Mouse (Mus musculus): ENCODE measurements around the gene Hist1h4h. TPM values are rescaled to one million over a fixed set of nuclear protein-coding genes. Genes with fewer than 3 reads are reported as not detected.
A peak's percentile ranks its signal among the peaks of the same experiment; 100 is the strongest.
"Not testable (repeated sequence)": the region's sequence is repeated elsewhere in the genome, so short reads cannot be mapped to it uniquely, and the experiment has no call there.

Hist1h4h gene
- polyA plus RNA-seq, 1 experiment from 2014 or later = 4.9 TPM

DNA sequence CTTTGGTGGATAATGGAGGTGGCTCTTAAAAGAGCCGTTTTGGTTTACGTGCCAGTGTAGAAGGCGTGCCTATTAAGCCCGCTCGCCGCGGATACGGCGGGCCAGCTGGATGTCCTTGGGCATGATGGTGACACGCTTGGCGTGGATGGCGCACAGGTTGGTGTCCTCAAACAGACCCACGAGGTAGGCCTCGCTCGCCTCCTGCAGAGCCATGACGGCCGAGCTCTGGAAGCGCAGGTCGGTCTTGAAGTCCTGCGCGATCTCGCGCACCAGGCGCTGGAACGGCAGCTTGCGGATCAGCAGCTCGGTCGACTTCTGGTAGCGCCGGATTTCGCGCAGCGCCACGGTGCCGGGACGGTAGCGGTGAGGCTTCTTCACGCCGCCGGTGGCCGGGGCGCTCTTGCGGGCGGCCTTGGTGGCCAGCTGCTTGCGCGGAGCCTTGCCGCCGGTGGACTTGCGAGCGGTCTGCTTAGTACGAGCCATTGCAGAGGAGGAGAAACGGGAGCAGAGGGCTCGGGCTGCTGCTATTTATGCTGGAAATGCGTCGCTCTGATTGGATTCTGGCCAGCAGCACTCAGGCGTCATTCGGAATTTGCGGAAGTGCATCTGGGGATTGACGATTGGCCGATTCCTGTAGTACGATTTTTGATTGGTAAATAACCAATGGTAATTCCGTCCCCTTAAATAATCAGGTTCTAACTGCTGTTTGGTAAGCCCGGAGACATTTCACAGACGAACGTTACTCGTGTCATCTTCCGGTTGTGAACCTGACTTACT, 31.2 kb downstream of the Hist1h4h start, which contains the start of gene Hist1h3e:
TSS of gene Hist1h3e (minus strand) at position 487 of the 777 bp plus-strand sequence.
- Histone ChIP-seq H3K27ac (ENCODE audit: low read depth, low read length) (peak within 1 kb of the TSS; percentile 96), H3K4me2 (ENCODE audit: low read depth, low read length, severe bottlenecking) (peak within 1 kb of the TSS; percentile 62), H3K4me3 (ENCODE audit: low read depth, low read length) (peak within 1 kb of the TSS; percentile 19), H3K9ac (ENCODE audit: low read length) (peak within 1 kb of the TSS; percentile 70)
- under 1% methylated on average over 48 of the region's 67 CpGs for WGBS
- H3K27me3 ChIP-seq (ENCODE audit: control insufficient read depth, insufficient read depth, low read length); H3K4me1 ChIP-seq (replicated peaks; ENCODE audit: control insufficient read depth, insufficient read depth, low read length); H3K9me3 ChIP-seq (ENCODE audit: control insufficient read depth, low read length); H3K36me3 ChIP-seq (ENCODE audit: control insufficient read depth, insufficient read depth, low read length): not testable (repeated sequence)
- peak; percentile 98 for ATAC-seq (replicated peaks; ENCODE audit: low FRiP score)
- peak; percentile 97 for DNase-seq (ENCODE audit: low spot score)

DNA sequence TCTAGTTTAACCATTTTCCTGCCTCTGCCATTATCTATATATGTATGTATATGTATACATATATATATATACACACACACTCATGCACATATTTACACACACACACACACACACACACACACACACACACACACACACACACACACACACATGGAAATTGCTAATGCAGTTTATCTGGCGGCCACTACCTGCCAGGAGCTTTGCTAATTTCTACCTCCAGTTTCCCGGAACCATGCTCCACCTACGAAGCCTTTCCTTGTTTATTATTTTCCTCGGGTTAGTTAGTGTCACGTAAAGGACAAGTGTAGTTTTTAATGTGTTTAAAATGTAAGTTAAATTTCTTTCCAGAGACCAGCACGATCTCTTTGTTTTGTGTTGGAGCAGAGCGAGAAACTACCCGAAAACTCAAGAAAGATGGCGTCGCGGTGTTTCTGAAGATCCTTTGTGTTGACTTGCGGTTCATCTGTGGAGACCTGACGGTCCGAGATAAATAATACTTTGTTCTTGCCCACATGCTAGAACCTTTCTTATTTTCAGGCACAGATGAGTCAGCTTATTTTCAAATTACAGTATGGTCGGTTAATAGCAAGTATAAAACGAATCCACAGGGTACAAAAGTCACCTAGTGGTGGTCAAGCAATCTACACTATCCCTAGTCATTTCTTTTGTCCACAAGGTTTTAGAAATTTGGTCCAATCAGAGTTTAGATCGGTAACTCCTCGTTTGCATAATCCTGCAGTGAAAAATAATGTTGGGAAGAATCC, 32.0 kb downstream of the Hist1h4h start:
- Histone ChIP-seq H3K4me1 (replicated peaks; ENCODE audit: control insufficient read depth, insufficient read depth, low read length) (no peaks in the 10 kb centered on the region), H3K9ac (ENCODE audit: low read length) (peak overlapping the region; percentile 70), H3K36me3 (ENCODE audit: control insufficient read depth, insufficient read depth, low read length) (no peaks in the 10 kb centered on the region), H3K9me3 (ENCODE audit: control insufficient read depth, low read length) (no peaks in the 10 kb centered on the region), H3K27me3 (ENCODE audit: control insufficient read depth, insufficient read depth, low read length) (no peaks in the 10 kb centered on the region), H3K27ac (ENCODE audit: low read depth, low read length) (peak overlapping the region; percentile 96), H3K4me2 (ENCODE audit: low read depth, low read length, severe bottlenecking) (peak overlapping the region; percentile 62), H3K4me3 (ENCODE audit: low read depth, low read length) (peak overlapping the region; percentile 19)
- peak; percentile 56 for ATAC-seq (replicated peaks; ENCODE audit: low FRiP score)
- WGBS = 5% methylated on average over 18 of the region's 18 CpGs
- DNase-seq (ENCODE audit: low spot score) = no peak

DNA sequence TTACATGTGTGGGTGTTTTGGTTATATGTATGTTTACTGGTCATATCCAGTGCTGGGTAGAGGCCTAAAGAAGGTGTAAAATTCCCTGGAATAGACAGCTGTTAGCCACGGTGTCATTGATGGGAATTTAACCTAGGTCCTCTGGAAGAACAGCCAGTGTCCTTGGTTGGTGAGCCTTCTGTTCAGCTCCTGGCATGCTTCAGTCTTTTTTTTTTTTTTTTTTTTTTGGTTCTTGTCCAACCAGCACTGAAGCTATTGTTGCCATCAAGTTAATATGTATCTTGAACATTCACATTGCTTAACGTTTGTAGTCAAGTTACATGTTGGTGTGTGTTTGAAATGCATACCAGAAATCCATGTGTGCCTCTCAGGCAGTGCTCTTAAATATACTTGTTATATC, 33.6 kb downstream of the Hist1h4h start:
- Histone ChIP-seq H3K4me1 (replicated peaks; ENCODE audit: control insufficient read depth, insufficient read depth, low read length) (no peaks in the 10 kb centered on the region), H3K27ac (ENCODE audit: low read depth, low read length) (peak overlapping the region; percentile 96; the same call in 1 of the 2 replicates), H3K9me3 (ENCODE audit: control insufficient read depth, low read length) (no peaks in the 10 kb centered on the region), H3K36me3 (ENCODE audit: control insufficient read depth, insufficient read depth, low read length) (no peaks in the 10 kb centered on the region), H3K4me3 (ENCODE audit: low read depth, low read length) (no peak overlapping the region), H3K9ac (ENCODE audit: low read length) (no peak overlapping the region), H3K4me2 (ENCODE audit: low read depth, low read length, severe bottlenecking) (no peak overlapping the region), H3K27me3 (ENCODE audit: control insufficient read depth, insufficient read depth, low read length) (no peaks in the 10 kb centered on the region)
- DNase-seq (ENCODE audit: low spot score) (no peak), ATAC-seq (replicated peaks; ENCODE audit: low FRiP score) (no peak)
- WGBS = 84% methylated on average over 2 of the region's 2 CpGs

DNA sequence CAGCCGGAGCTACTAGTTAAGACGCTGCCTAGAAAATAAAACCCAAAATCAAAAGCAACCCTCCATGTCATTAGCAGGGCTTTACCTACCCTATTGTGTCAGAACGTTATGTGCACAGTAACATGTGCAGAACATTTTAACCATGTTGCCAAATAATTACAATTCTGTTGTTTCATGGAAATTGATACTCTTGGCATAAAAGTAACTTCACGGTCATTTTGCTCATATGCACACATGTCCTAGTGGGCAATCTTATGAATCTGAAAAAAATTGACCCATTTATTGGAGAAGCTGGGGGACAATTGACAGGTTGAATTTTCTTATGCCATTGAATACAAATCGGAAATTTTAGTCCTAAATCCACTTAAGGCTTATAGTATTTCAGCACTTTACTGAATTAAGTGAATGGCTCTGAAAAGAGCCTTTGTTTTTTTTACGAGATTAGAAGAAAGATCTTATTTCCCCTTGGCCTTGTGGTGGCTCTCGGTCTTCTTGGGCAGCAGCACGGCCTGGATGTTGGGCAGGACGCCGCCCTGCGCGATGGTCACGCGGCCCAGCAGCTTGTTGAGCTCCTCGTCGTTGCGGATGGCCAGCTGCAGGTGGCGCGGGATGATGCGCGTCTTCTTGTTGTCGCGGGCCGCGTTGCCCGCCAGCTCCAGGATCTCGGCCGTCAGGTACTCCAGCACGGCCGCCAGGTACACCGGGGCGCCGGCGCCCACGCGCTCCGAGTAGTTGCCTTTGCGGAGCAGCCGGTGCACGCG, 39.6 kb downstream of the Hist1h4h start:
- H3K9me3 ChIP-seq (ENCODE audit: control insufficient read depth, low read length); DNase-seq (ENCODE audit: low spot score); H3K27me3 ChIP-seq (ENCODE audit: control insufficient read depth, insufficient read depth, low read length); H3K36me3 ChIP-seq (ENCODE audit: control insufficient read depth, insufficient read depth, low read length); H3K4me1 ChIP-seq (replicated peaks; ENCODE audit: control insufficient read depth, insufficient read depth, low read length); ATAC-seq (replicated peaks; ENCODE audit: low FRiP score): not testable (repeated sequence)
- H3K4me2 ChIP-seq (ENCODE audit: low read depth, low read length, severe bottlenecking) = peak overlapping the region; percentile 49
- peak overlapping the region; percentile 57 for H3K9ac ChIP-seq (ENCODE audit: low read length)
- under 1% methylated on average over 20 of the region's 41 CpGs for WGBS
- peak overlapping the region; percentile 96 for H3K27ac ChIP-seq (ENCODE audit: low read depth, low read length)
- H3K4me3 ChIP-seq (ENCODE audit: low read depth, low read length) = peak overlapping the region; percentile 45

DNA sequence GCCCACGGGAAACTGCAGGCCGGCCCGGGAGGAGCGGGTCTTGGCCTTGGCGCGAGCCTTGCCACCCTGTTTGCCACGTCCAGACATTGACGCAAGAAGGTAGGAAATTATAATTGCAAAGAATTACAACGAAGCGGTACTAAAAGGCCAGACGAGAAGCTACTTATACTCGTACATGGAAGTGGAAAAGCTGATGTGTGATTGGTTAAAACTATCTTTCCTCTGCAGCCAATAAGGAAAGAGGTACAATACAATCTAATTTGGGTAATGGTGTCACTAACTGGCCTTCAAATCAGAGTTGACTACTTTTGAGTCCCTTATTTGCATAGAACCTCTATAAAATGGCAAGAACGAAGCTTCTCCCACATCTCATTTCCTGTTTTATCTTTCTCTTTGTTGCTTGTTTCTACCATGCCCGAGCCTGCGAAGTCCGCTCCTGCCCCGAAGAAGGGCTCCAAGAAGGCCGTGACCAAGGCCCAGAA, 40.2 kb downstream of the Hist1h4h start, which contains the start of the genes Hist1h2ae and Hist1h2bg:
TSS of gene Hist1h2ae (minus strand) at position 199 of the 482 bp plus-strand sequence.
TSS of gene Hist1h2bg (plus strand) at position 375 of the 482 bp plus-strand sequence.
- Histone ChIP-seq H3K4me2 (ENCODE audit: low read depth, low read length, severe bottlenecking) (peak within 1 kb of the TSS; percentile 66), H3K36me3 (ENCODE audit: control insufficient read depth, insufficient read depth, low read length) (no peaks in the 10 kb centered on the region), H3K9ac (ENCODE audit: low read length) (peak within 1 kb of the TSS; percentile 72), H3K4me1 (replicated peaks; ENCODE audit: control insufficient read depth, insufficient read depth, low read length) (peaks cover 7% of the 10 kb centered on the region; the same call in 1 of the 2 replicates), H3K9me3 (ENCODE audit: control insufficient read depth, low read length) (no peaks in the 10 kb centered on the region), H3K27me3 (ENCODE audit: control insufficient read depth, insufficient read depth, low read length) (no peaks in the 10 kb centered on the region), H3K4me3 (ENCODE audit: low read depth, low read length) (peak within 1 kb of the TSS; percentile 45), H3K27ac (ENCODE audit: low read depth, low read length) (peak within 1 kb of the TSS; percentile 96)
- 0% methylated on average over 18 of the region's 18 CpGs for WGBS
- peak; percentile 83 for DNase-seq (ENCODE audit: low spot score)
- peak; percentile 89 for ATAC-seq (replicated peaks; ENCODE audit: low FRiP score)

DNA sequence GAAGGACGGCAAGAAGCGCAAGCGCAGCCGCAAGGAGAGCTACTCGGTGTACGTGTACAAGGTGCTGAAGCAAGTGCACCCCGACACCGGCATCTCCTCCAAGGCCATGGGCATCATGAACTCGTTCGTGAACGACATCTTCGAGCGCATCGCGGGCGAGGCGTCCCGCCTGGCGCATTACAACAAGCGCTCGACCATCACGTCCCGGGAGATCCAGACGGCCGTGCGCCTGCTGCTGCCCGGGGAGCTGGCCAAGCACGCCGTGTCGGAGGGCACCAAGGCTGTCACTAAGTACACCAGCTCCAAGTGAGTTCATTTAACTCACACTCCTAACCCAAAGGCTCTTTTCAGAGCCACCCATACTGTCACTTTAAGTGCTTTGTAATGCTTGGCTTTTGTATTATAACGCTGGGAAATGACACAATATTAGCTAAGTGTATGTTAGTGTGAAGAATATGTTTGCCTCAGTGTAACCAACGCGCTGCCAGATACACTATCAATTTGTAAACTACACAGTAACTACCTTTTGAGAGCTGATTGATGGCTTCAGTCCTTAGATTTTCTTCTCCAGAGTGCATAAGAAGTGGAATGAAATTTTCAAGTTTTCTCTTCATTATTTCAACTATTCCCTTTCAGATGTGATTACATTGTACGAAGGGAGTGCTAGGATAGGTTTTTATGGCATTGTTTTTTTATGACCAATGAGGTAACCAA, 40.8 kb downstream of the Hist1h4h start:
- not testable (repeated sequence) for H3K4me1 ChIP-seq (replicated peaks; ENCODE audit: control insufficient read depth, insufficient read depth, low read length); ATAC-seq (replicated peaks; ENCODE audit: low FRiP score); H3K36me3 ChIP-seq (ENCODE audit: control insufficient read depth, insufficient read depth, low read length); H3K9me3 ChIP-seq (ENCODE audit: control insufficient read depth, low read length); H3K27me3 ChIP-seq (ENCODE audit: control insufficient read depth, insufficient read depth, low read length); DNase-seq (ENCODE audit: low spot score)
- Histone ChIP-seq H3K4me3 (ENCODE audit: low read depth, low read length) (peak overlapping the region; percentile 45), H3K9ac (ENCODE audit: low read length) (peak overlapping the region; percentile 72), H3K4me2 (ENCODE audit: low read depth, low read length, severe bottlenecking) (peak overlapping the region; percentile 66), H3K27ac (ENCODE audit: low read depth, low read length) (peak overlapping the region; percentile 96)
- WGBS = under 1% methylated on average over 9 of the region's 34 CpGs

DNA sequence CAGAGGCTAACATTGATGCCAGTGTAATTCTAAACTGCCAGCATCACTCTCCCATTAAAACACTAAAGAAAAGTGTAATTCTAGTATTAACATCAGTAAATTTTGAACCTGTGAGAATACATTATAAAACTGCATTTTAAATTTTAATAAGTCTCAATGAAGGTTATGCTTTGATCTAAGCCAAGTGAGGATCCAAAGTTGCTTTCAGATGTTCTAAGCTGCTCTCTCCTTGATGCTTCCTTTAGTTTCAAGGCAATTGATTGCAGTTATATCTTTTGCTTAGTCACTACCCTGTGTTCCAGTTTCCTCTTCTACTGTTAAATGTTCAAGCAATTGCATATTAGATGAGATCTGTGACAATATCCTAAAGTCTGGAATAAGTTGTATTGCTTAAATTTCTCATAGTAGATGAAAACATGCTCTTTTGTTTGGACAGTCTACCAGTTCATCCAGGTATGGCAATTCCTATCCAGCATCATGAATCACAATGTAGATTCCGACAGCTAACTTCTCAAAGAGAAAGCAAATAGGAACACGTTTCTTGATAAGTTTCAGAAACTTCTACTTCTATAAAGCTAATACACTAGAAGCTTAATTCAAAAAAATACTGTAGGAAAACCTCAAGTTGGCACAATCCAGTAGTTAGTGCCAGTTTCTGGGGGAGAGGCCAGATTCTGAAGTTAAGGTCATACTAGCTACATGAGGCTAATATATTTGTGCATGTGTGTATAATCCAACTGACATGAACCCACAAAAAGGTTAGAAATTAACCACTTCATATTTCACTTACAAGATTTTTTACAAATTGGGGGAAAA, 41.6 kb downstream of the Hist1h4h start:
- Histone ChIP-seq H3K36me3 (ENCODE audit: control insufficient read depth, insufficient read depth, low read length) (no peaks in the 10 kb centered on the region), H3K4me3 (ENCODE audit: low read depth, low read length) (peak overlapping the region; percentile 45), H3K27me3 (ENCODE audit: control insufficient read depth, insufficient read depth, low read length) (no peaks in the 10 kb centered on the region), H3K27ac (ENCODE audit: low read depth, low read length) (peak overlapping the region; percentile 96), H3K4me1 (replicated peaks; ENCODE audit: control insufficient read depth, insufficient read depth, low read length) (peaks cover 7% of the 10 kb centered on the region; the same call in 1 of the 2 replicates), H3K9ac (ENCODE audit: low read length) (peak overlapping the region; percentile 72), H3K4me2 (ENCODE audit: low read depth, low read length, severe bottlenecking) (peak overlapping the region; percentile 66), H3K9me3 (ENCODE audit: control insufficient read depth, low read length) (no peaks in the 10 kb centered on the region)
- WGBS = 47% methylated on average over 2 of the region's 2 CpGs
- ATAC-seq (replicated peaks; ENCODE audit: low FRiP score) = no peak
- DNase-seq (ENCODE audit: low spot score) = no peak
